Mouse (Mus musculus) ES-E14 (cell line): ENCODE measurements around the gene Rcc2.

Experiments used
- MAFK ChIP-seq: IDR thresholded peaks from 2 replicates; pipeline ENCODE4 v1.6.1; 2014; ENCODE audit warnings: mild to moderate bottlenecking, low read depth, low read length, inconsistent platforms; ENCODE audit not compliant: insufficient read depth
- ZNF384 ChIP-seq: IDR thresholded peaks from 2 replicates; pipeline ENCODE4 v1.6.1; 2012; ENCODE audit warnings: low read depth, low read length, inconsistent platforms

- TF ChIP-seq MAFK (no peak), ZNF384 (no peak)
Observed at GRCm38 (mm10) chr4:140714586-140714985, 14.2 kb downstream of the Rcc2 start.
